Mouse (Mus musculus) stomach, postnatal 0 days (tissue): ENCODE data around the gene Scaf8.

Experiments
- CTCF ChIP-seq: IDR thresholded peaks from 2 replicates; pipeline ENCODE4 v1.5.1; 2016; ENCODE audit warnings: antibody characterized with exemption, low read depth, mild to moderate bottlenecking, moderate library complexity
- EP300 ChIP-seq: optimal IDR thresholded peaks from 2 replicates; pipeline ENCODE3; 2016; ENCODE audit warnings: antibody characterized with exemption

DNA sequence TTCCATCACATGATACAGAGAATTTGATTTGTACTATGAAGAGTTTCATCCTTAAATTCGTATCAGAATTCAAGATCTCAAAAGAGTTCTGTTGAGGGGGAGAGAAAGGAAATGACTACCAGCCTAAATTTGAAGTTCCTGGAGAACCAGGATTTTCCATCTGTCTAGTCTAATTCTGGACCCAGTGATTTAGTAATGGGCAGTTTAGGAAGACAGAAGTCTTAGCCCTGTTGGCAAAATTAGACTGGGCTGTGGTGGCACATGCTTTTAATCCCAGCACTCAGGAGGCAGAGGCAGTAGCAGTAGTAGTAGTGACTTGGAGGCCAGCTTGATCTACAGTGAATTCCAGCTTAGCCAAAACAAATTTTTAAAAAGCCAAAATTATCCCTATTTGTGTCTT, 93.7 kb downstream of the Scaf8 start:
- TF ChIP-seq CTCF (no peak), EP300 (no peak)
